Mouse (Mus musculus): ENCODE data around the gene Htr7.

Htr7 gene

GRCm38 (mm10) chr19:35955698-35956097 is 101.6 kb downstream of the Htr7 start:
- no peak for DNase-seq

DNA sequence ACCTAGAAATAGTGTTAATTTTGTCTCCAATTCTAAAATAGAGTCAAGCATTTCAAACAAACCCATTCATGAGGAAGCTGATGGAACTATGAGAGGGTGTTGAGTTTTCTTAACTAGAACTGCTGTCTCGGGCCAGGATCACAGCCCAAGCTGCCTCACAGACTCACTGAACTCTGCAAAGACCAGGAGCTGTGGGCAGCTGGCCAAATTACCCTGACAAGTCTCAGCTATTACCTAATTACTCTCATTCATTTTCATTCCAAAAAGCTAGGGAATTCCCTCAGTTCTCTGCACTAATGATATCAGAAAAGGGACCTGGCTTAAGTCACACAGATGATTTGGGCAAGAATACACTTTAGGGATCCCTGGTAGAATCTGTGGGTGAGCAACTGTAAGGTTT is 107.4 kb downstream of the Htr7 start:
- DNase-seq, result no peak

GRCm38 (mm10) chr19:35924961-35925495 is 132.3 kb downstream of the Htr7 start:
- peak; percentile 29 for DNase-seq

DNA sequence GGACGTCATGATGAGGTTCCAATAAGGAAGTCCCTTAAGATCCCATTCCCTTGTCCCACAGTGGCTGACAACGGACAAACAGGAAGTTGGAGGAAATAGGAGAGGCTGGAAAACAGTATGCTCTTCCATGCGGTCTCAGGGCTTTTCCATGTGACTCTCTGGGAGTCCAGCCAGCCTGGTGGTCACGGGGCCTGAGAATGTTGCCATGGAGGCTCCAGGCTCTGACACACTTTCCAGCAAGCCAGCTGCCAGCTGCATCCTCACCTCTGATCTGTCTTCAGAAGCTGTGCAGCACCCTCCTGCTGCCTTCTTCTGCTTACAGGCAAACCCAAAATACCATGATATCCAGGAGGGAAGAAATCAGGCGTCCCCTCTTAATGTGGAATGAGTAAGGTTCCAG is 132.9 kb downstream of the Htr7 start:
- DNase-seq, result peak; percentile 75

Data from retina, postnatal 1 day (tissue).